Mouse (Mus musculus): Measurements from ENCODE around the gene Tcp11. TPM values are rescaled to one million over a fixed set of nuclear protein-coding genes. Genes with fewer than 3 reads are reported as not detected.

Tcp11 gene
- polyA plus RNA-seq, 1 experiment from 2014 or later, result 1.8 TPM

DNA sequence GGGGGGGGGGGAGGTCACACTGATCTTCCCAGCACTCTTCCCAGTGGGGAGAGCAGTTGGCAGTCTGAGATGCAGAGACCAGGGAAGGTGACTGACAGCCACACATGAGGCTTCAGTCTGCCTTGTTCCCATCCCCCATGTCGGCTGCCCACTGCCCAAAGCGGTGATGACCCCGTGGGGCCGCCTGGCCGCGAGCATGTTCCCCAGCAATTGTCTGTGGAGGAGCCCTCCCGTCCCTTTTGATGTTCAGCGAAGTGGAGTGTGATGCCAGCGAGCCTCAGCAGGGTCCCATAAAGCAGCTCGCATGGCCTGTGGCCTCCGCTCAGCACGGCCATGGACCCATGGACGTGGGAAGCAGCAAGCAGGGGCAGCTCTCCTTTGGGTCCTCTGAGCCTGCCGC is 26.8 kb upstream of the Tcp11 start:
- Histone ChIP-seq H3K4me2 (ENCODE audit: low read length) (no peak overlapping the region), H3K4me1 (replicated peaks; ENCODE audit: control insufficient read depth, insufficient read depth, low read length) (no peaks in the 10 kb centered on the region; the same call in 1 of the 2 replicates), H3K9ac (replicated peaks; ENCODE audit: low read depth, low read length) (no peak overlapping the region), H3K36me3 (ENCODE audit: control insufficient read depth, insufficient read depth) (no peaks in the 10 kb centered on the region), H3K27ac (ENCODE audit: low read length) (no peak overlapping the region), H3K9me3 (ENCODE audit: control insufficient read depth, low read length) (0 out of 2 replicates have a peak, but pooled peaks cover 1% of the 10 kb centered on the region), H3K4me3 (replicated peaks; ENCODE audit: low read length) (no peak overlapping the region), H3K27me3 (replicated peaks; ENCODE audit: control insufficient read depth, insufficient read depth, low read length) (no peaks in the 10 kb centered on the region)
- no peak for ATAC-seq
- WGBS, result 9% methylated on average over 14 of the region's 14 CpGs

DNA sequence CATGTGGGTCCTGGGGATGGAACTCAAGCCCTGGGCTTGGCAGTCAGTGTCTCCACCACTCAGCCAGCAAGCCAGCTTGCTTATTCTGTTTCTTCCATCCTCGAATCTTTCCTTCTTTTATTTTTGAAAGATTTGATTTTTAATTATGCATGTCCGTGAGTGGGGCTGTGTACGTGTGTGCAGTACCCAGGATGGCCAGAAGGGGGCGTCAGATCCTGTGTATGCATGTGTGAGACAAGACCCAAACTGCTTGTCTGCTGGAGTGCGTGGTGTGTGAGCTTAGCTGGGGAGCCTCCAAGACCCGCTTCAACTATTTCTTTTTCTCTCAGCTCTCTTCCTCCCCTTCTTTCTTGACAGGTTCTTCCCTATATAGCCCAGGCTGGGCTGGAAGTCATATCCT is 25.9 kb upstream of the Tcp11 start:
- no peaks in the 10 kb centered on the region for H3K36me3 ChIP-seq (ENCODE audit: control insufficient read depth, insufficient read depth)
- no peak overlapping the region for H3K9ac ChIP-seq (replicated peaks; ENCODE audit: low read depth, low read length)
- WGBS, result 78% methylated on average over 6 of the region's 6 CpGs
- H3K27me3 ChIP-seq (replicated peaks; ENCODE audit: control insufficient read depth, insufficient read depth, low read length), result no peaks in the 10 kb centered on the region
- no peak overlapping the region for H3K4me3 ChIP-seq (replicated peaks; ENCODE audit: low read length)
- no peaks in the 10 kb centered on the region; the same call in 1 of the 2 replicates for H3K4me1 ChIP-seq (replicated peaks; ENCODE audit: control insufficient read depth, insufficient read depth, low read length)
- H3K27ac ChIP-seq (ENCODE audit: low read length), result no peak overlapping the region
- no peak for ATAC-seq
- no peak overlapping the region for H3K4me2 ChIP-seq (ENCODE audit: low read length)
- no peaks in the 10 kb centered on the region for H3K9me3 ChIP-seq (ENCODE audit: control insufficient read depth, low read length)

- Histone ChIP-seq H3K4me1 (replicated peaks; ENCODE audit: control insufficient read depth, insufficient read depth, low read length) (no peaks in the 10 kb centered on the region; the same call in 1 of the 2 replicates), H3K4me2 (ENCODE audit: low read length) (no peak overlapping the region), H3K36me3 (ENCODE audit: control insufficient read depth, insufficient read depth) (no peaks in the 10 kb centered on the region), H3K4me3 (replicated peaks; ENCODE audit: low read length) (no peak overlapping the region), H3K9ac (replicated peaks; ENCODE audit: low read depth, low read length) (no peak overlapping the region), H3K27me3 (replicated peaks; ENCODE audit: control insufficient read depth, insufficient read depth, low read length) (no peaks in the 10 kb centered on the region), H3K9me3 (ENCODE audit: control insufficient read depth, low read length) (peaks cover 2% of the 10 kb centered on the region; the same call in 1 of the 2 replicates), H3K27ac (ENCODE audit: low read length) (no peak overlapping the region)
- ATAC-seq, result no peak
- 85% methylated on average over 6 of the region's 6 CpGs for WGBS
Observed at GRCm38 (mm10) chr17:28104416-28104815, 24.0 kb upstream of the Tcp11 start.

DNA sequence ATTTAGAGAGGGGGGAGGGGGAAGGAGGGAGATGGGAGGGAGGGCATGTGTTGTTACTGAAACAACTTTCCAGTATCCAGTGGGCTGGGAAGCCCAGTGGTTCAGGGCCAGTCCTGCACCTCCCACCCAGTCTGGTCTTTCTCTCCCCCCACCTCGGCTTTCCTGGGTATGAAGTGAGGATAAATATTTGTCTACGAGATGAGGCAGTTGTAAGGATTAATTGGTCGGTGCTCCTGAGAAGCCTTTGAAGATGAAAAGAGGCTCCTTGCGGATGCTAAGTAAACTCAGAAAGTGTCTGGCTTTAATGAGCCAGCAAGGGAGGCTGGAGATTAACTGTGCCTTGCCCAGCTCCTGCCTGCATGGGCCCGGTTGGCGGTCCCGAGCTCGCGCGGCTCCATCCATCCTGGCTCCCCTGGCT is 21.5 kb upstream of the Tcp11 start:
- H3K4me1 ChIP-seq (replicated peaks; ENCODE audit: control insufficient read depth, insufficient read depth, low read length), result no peaks in the 10 kb centered on the region
- no peak overlapping the region for H3K4me2 ChIP-seq (ENCODE audit: low read length)
- H3K4me3 ChIP-seq (replicated peaks; ENCODE audit: low read length), result no peak overlapping the region
- 17% methylated on average over 10 of the region's 10 CpGs for WGBS
- no peaks in the 10 kb centered on the region for H3K27me3 ChIP-seq (replicated peaks; ENCODE audit: control insufficient read depth, insufficient read depth, low read length)
- ATAC-seq, result no peak
- no peak overlapping the region for H3K9ac ChIP-seq (replicated peaks; ENCODE audit: low read depth, low read length)
- H3K27ac ChIP-seq (ENCODE audit: low read length), result no peak overlapping the region
- no peaks in the 10 kb centered on the region for H3K36me3 ChIP-seq (ENCODE audit: control insufficient read depth, insufficient read depth)
- H3K9me3 ChIP-seq (ENCODE audit: control insufficient read depth, low read length), result peaks cover 2% of the 10 kb centered on the region; the same call in 1 of the 2 replicates

- no peaks in the 10 kb centered on the region for H3K4me1 ChIP-seq (replicated peaks; ENCODE audit: control insufficient read depth, insufficient read depth, low read length)
- ATAC-seq, result no peak
- no peaks in the 10 kb centered on the region for H3K27me3 ChIP-seq (replicated peaks; ENCODE audit: control insufficient read depth, insufficient read depth, low read length)
- no peak overlapping the region for H3K4me3 ChIP-seq (replicated peaks; ENCODE audit: low read length)
- H3K36me3 ChIP-seq (ENCODE audit: control insufficient read depth, insufficient read depth), result no peaks in the 10 kb centered on the region
- H3K27ac ChIP-seq (ENCODE audit: low read length), result no peak overlapping the region
- 43% methylated on average over 12 of the region's 12 CpGs for WGBS
- H3K9me3 ChIP-seq (ENCODE audit: control insufficient read depth, low read length), result peaks cover 2% of the 10 kb centered on the region; the same call in 1 of the 2 replicates
- no peak overlapping the region for H3K4me2 ChIP-seq (ENCODE audit: low read length)
- no peak overlapping the region for H3K9ac ChIP-seq (replicated peaks; ENCODE audit: low read depth, low read length)
Observed at GRCm38 (mm10) chr17:28101284-28101887, 20.9 kb upstream of the Tcp11 start.

GRCm38 (mm10) chr17:28100669-28101068 is 20.2 kb upstream of the Tcp11 start:
- H3K27ac ChIP-seq (ENCODE audit: low read length), result no peak overlapping the region

DNA sequence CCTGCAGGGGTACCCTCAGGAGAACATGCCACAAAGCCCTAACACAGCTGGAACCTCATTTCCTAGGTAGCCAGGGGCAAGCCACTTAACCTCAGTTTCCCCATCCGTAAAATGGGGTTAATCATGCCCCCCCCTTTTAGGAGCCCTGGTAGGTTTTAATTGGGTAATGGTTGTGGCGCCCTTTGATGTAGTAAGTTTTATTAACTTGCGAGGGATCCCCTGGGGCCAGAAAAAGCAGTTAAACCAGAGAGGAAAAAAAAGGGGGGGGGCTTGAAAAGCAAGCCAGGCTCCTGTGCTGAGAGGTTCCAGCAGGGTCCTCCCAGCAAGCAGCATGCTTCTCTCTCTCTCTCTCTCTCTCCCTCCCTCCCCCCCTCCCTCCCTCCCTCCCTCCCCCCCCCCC is 18.6 kb upstream of the Tcp11 start:
- Histone ChIP-seq H3K27ac (ENCODE audit: low read length) (no peak overlapping the region), H3K9ac (replicated peaks; ENCODE audit: low read depth, low read length) (no peak overlapping the region), H3K4me2 (ENCODE audit: low read length) (no peak overlapping the region), H3K4me3 (replicated peaks; ENCODE audit: low read length) (no peak overlapping the region), H3K4me1 (replicated peaks; ENCODE audit: control insufficient read depth, insufficient read depth, low read length) (no peaks in the 10 kb centered on the region), H3K9me3 (ENCODE audit: control insufficient read depth, low read length) (peaks cover 2% of the 10 kb centered on the region; the same call in 1 of the 2 replicates), H3K27me3 (replicated peaks; ENCODE audit: control insufficient read depth, insufficient read depth, low read length) (no peaks in the 10 kb centered on the region), H3K36me3 (ENCODE audit: control insufficient read depth, insufficient read depth) (no peaks in the 10 kb centered on the region)
- WGBS, result 43% methylated on average over 3 of the region's 3 CpGs
- ATAC-seq, result no peak

More at GRCm38 (mm10) chr17:28100669-28101068, 20.2 kb upstream of the Tcp11 start:
- Histone ChIP-seq H3K4me3 (replicated peaks; ENCODE audit: low read length) (no peak overlapping the region), H3K4me1 (replicated peaks; ENCODE audit: control insufficient read depth, insufficient read depth, low read length) (no peaks in the 10 kb centered on the region), H3K4me2 (ENCODE audit: low read length) (no peak overlapping the region), H3K36me3 (ENCODE audit: control insufficient read depth, insufficient read depth) (no peaks in the 10 kb centered on the region), H3K9me3 (ENCODE audit: control insufficient read depth, low read length) (peaks cover 2% of the 10 kb centered on the region; the same call in 1 of the 2 replicates), H3K9ac (replicated peaks; ENCODE audit: low read depth, low read length) (no peak overlapping the region), H3K27me3 (replicated peaks; ENCODE audit: control insufficient read depth, insufficient read depth, low read length) (no peaks in the 10 kb centered on the region)
- WGBS, result 96% methylated on average over 1 of the region's 1 CpGs
- ATAC-seq, result no peak

DNA sequence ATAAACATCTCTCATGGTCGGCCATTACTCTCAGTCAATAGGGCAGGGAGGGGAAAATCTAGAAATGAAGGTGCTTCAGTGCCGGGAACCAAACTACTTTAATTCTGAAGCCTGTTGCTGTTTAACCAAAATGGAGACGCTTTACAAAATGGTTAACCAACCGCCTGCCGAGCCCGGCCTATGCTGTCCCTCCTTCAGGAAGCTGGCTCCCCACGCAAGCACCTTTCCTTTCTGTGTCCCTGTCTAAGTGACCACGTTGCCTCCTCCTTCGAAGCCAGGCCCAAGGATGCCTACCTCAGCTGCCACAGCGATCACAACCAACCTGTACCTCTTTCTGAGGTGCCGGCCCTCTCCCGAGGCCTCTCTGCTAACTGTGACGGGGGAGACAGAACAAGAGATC is 16.9 kb upstream of the Tcp11 start:
- H3K4me3 ChIP-seq (replicated peaks; ENCODE audit: low read length), result no peak overlapping the region
- ATAC-seq, result no peak
- H3K27ac ChIP-seq (ENCODE audit: low read length), result no peak overlapping the region
- H3K36me3 ChIP-seq (ENCODE audit: control insufficient read depth, insufficient read depth), result no peaks in the 10 kb centered on the region
- no peaks in the 10 kb centered on the region for H3K27me3 ChIP-seq (replicated peaks; ENCODE audit: control insufficient read depth, insufficient read depth, low read length)
- peaks cover 6% of the 10 kb centered on the region; the same call in 1 of the 2 replicates for H3K9me3 ChIP-seq (ENCODE audit: control insufficient read depth, low read length)
- WGBS, result 93% methylated on average over 13 of the region's 13 CpGs
- H3K4me1 ChIP-seq (replicated peaks; ENCODE audit: control insufficient read depth, insufficient read depth, low read length), result no peaks in the 10 kb centered on the region
- no peak overlapping the region for H3K4me2 ChIP-seq (ENCODE audit: low read length)
- no peak overlapping the region for H3K9ac ChIP-seq (replicated peaks; ENCODE audit: low read depth, low read length)

DNA sequence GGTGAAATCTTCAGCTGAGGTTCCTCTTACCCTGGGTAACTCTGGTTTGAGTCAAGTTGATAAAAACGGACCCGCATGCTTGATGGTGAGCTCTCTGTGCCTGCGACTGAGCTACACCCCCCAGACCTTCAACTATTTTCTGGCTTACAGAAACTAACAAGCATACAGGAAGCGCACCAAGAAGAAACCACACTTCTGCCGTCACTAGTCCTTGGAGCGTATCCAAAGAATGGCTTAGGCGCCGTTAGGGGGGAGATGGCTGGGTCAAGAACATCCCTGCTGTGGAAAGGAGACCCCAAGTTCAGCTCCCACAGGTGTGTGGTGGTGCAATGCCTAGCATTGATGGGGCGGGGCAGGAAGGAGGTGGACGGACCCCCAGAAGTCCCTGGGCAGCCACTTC is 16.0 kb upstream of the Tcp11 start:
- no peak overlapping the region for H3K4me2 ChIP-seq (ENCODE audit: low read length)
- no peaks in the 10 kb centered on the region for H3K36me3 ChIP-seq (ENCODE audit: control insufficient read depth, insufficient read depth)
- ATAC-seq, result no peak
- H3K9me3 ChIP-seq (ENCODE audit: control insufficient read depth, low read length), result peaks cover 8% of the 10 kb centered on the region; the same call in 1 of the 2 replicates
- 77% methylated on average over 10 of the region's 10 CpGs for WGBS
- H3K4me3 ChIP-seq (replicated peaks; ENCODE audit: low read length), result no peak overlapping the region
- no peaks in the 10 kb centered on the region for H3K4me1 ChIP-seq (replicated peaks; ENCODE audit: control insufficient read depth, insufficient read depth, low read length)
- H3K9ac ChIP-seq (replicated peaks; ENCODE audit: low read depth, low read length), result no peak overlapping the region
- no peaks in the 10 kb centered on the region for H3K27me3 ChIP-seq (replicated peaks; ENCODE audit: control insufficient read depth, insufficient read depth, low read length)
- H3K27ac ChIP-seq (ENCODE audit: low read length), result no peak overlapping the region

Measured in forebrain, embryonic 16.5 days (tissue).